8 mouse cellular contexts compared by ENCODE assay signal in genomic region chr10:21883587-21883986, GRCm38 (mm10). TPM values are rescaled to one million over a fixed set of nuclear protein-coding genes. Genes with fewer than 3 reads are reported as not detected.
DNase-seq lines count a peak whose midpoint lies in the region; ATAC-seq lines count a peak whose summit lies in the region.

No protein-coding gene starts in this region.

- DNase-seq in heart, postnatal 10 days = peak; percentile 16 to 24
- DNase-seq in heart, adult 18-20 months = no peak
- DNase-seq in cerebellum, adult 11-12 months = peak; percentile 64
- peak; percentile 22 for DNase-seq in forebrain, embryonic 14.5 days (ENCODE audit: low spot score)
- DNase-seq in layer of hippocampus, postnatal 36 days = peak; percentile 35 to 40
- DNase-seq in gastrocnemius, postnatal 14 days = no peak
- DNase-seq in adrenal gland, adult 18-20 months (ENCODE audit: low spot score in 2 of 2) = no peak

- no peak overlapping the region for H3K27ac ChIP-seq in forebrain, embryonic 14.5 days (ENCODE audit: low read depth, low read length)
- peak overlapping the region; percentile 95 for H3K27ac ChIP-seq in neural tube, embryonic 15.5 days (replicated peaks)

- intact Hi-C loops in heart, postnatal 10 days (cut with DNase I) = no loop called here
- intact Hi-C loops in gastrocnemius, postnatal 14 days (cut with DNase I; ENCODE audit: low total_unique reads) = loop anchor here (10.0 kb wide), 1 partner anchor 101 kb away; no protein-coding TSS in a partner anchor

- peak overlapping the region; percentile 70 for H3K4me2 ChIP-seq in forebrain, embryonic 14.5 days (ENCODE audit: low read length)
- peak overlapping the region; percentile 68 for H3K4me2 ChIP-seq in neural tube, embryonic 15.5 days

- peak overlapping the region; percentile 74 for H3K9ac ChIP-seq in forebrain, embryonic 14.5 days (ENCODE audit: low read length)
- H3K9ac ChIP-seq in neural tube, embryonic 15.5 days (replicated peaks) = peak overlapping the region; percentile 56

- H3K4me3 ChIP-seq in forebrain, embryonic 14.5 days (ENCODE audit: low read depth, low read length) = peak overlapping the region; percentile 50
- peak overlapping the region; percentile 51 for H3K4me3 ChIP-seq in neural tube, embryonic 15.5 days (replicated peaks)

- H3K27me3 ChIP-seq in forebrain, embryonic 14.5 days (replicated peaks; ENCODE audit: control insufficient read depth, insufficient read depth, low read length) = no peaks in the 10 kb centered on the region
- H3K27me3 ChIP-seq in neural tube, embryonic 15.5 days (replicated peaks) = no peaks in the 10 kb centered on the region

- peaks cover 14% of the 10 kb centered on the region for H3K4me1 ChIP-seq in forebrain, embryonic 14.5 days (ENCODE audit: control insufficient read depth, insufficient read depth, low read length)
- peaks cover 29% of the 10 kb centered on the region for H3K4me1 ChIP-seq in neural tube, embryonic 15.5 days

- no peaks in the 10 kb centered on the region for H3K9me3 ChIP-seq in forebrain, embryonic 14.5 days (replicated peaks; ENCODE audit: control insufficient read depth, low read length)
- H3K9me3 ChIP-seq in neural tube, embryonic 15.5 days (replicated peaks) = no peaks in the 10 kb centered on the region

- WGBS in forebrain, embryonic 14.5 days = 4% methylated on average over 12 of the region's 12 CpGs
- under 1% methylated on average over 12 of the region's 12 CpGs for WGBS in neural tube, embryonic 15.5 days

- H3K36me3 ChIP-seq in forebrain, embryonic 14.5 days (ENCODE audit: control insufficient read depth, insufficient read depth, low read length) = no peaks in the 10 kb centered on the region
- H3K36me3 ChIP-seq in neural tube, embryonic 15.5 days = no peaks in the 10 kb centered on the region

- 0 out of 2 replicates have a peak, but pooled peaks have one; percentile 15 for ATAC-seq in forebrain, embryonic 14.5 days
- ATAC-seq in neural tube, embryonic 15.5 days (ENCODE audit: low FRiP score) = peak; percentile 25

RNA-seq across cellular contexts. Expression of gene Sgk1, which starts 1.6 kb away (rescaled TPM):
- total RNA-seq in heart, postnatal 10 days (2021) = 100 to 1,000 TPM in 1 of 2 experiments, 10 to 100 TPM in 1; 66.4 to 121 TPM
- total RNA-seq in heart, adult 18-20 months (2021) = 10 to 100 TPM; 75.5 to 79.8 TPM
- polyA plus RNA-seq in forebrain, embryonic 14.5 days (2014; fragmentation: Nextera tagmentation; extraction: Ambion mirVana) = 26.1 and 33.8 TPM in 2 replicates
- 100 to 1,000 TPM; 120 to 147 TPM for total RNA-seq in layer of hippocampus, postnatal 36 days (2021)
- 34.0 and 34.9 TPM in 2 replicates for polyA plus RNA-seq in neural tube, embryonic 15.5 days (2015; fragmentation: Nextera tagmentation; extraction: Ambion mirVana)
- 100 to 1,000 TPM; 137 to 328 TPM for total RNA-seq in gastrocnemius, postnatal 14 days (2021)
- total RNA-seq in adrenal gland, adult 18-20 months (2021) = 100 to 1,000 TPM; 151 to 162 TPM

Comparison
In these comparisons a context has a peak if more than half of its experiments do, and no peak if none do; other contexts are left out.
1. DNase-seq: peak in heart, postnatal 10 days (2 of 2), cerebellum, adult 11-12 months (single experiment), forebrain, embryonic 14.5 days (single experiment) and layer of hippocampus, postnatal 36 days (2 of 2); none in heart, adult 18-20 months (0 of 2), gastrocnemius, postnatal 14 days (single experiment) and adrenal gland, adult 18-20 months (0 of 2).